Mouse (Mus musculus): ENCODE data around the gene Rexo5. TPM values are rescaled to one million over a fixed set of nuclear protein-coding genes. Genes with fewer than 3 reads are reported as not detected.

Rexo5 gene
- total and polyA plus RNA-seq, 2 experiments, result 1.0 to 4.8 TPM

GRCm38 (mm10) chr7:119807396-119807795, 13.6 kb downstream of the Rexo5 start:
- H3K4me3 ChIP-seq (ENCODE audit: insufficient read depth, low read depth, low read length), result no peak overlapping the region
- no peaks in the 10 kb centered on the region for H3K4me1 ChIP-seq (ENCODE audit: control insufficient read depth, insufficient read depth, low read length)
- no peak for TF ChIP-seq POLR2A (IDR thresholded peaks at IDR 0.05; ENCODE audit: extremely low read depth, insufficient read depth, low read length)
- TF ChIP-seq CTCF (IDR thresholded peaks at IDR 0.05; ENCODE audit: low read depth, low read length), result no peak
- H3K27ac ChIP-seq (replicated peaks; ENCODE audit: insufficient read depth, low read depth, low read length), result no peak overlapping the region
- no peaks in the 10 kb centered on the region for H3K79me2 ChIP-seq (ENCODE audit: control insufficient read depth, insufficient read depth, low read length)
- no peaks in the 10 kb centered on the region for H3K27me3 ChIP-seq (ENCODE audit: control insufficient read depth, insufficient read depth, low read length)
- DNase-seq (ENCODE audit: extremely low read depth, low read depth, low spot score), result no peak
- H3K9ac ChIP-seq (ENCODE audit: low read depth, low read length), result no peak overlapping the region
- 96% methylated on average over 5 of the region's 5 CpGs for WGBS
- peaks cover 8% of the 10 kb centered on the region for H3K36me3 ChIP-seq (ENCODE audit: control insufficient read depth, insufficient read depth, low read length)

- Histone ChIP-seq H3K36me3 (ENCODE audit: control insufficient read depth, insufficient read depth, low read length) (peaks cover 8% of the 10 kb centered on the region), H3K4me1 (ENCODE audit: control insufficient read depth, insufficient read depth, low read length) (no peaks in the 10 kb centered on the region), H3K27ac (replicated peaks; ENCODE audit: insufficient read depth, low read depth, low read length) (no peak overlapping the region), H3K79me2 (ENCODE audit: control insufficient read depth, insufficient read depth, low read length) (no peaks in the 10 kb centered on the region), H3K4me3 (ENCODE audit: insufficient read depth, low read depth, low read length) (no peak overlapping the region), H3K9ac (ENCODE audit: low read depth, low read length) (no peak overlapping the region), H3K27me3 (ENCODE audit: control insufficient read depth, insufficient read depth, low read length) (no peaks in the 10 kb centered on the region)
- TF ChIP-seq CTCF (IDR thresholded peaks at IDR 0.05; ENCODE audit: low read depth, low read length) (no peak), POLR2A (IDR thresholded peaks at IDR 0.05; ENCODE audit: extremely low read depth, insufficient read depth, low read length) (no peak)
- no peak for DNase-seq (ENCODE audit: extremely low read depth, low read depth, low spot score)
- WGBS, result 98% methylated on average over 3 of the region's 3 CpGs
These were observed 14.9 kb downstream of the Rexo5 start for GRCm38 (mm10) chr7:119808723-119809122.

- H3K4me3 ChIP-seq (ENCODE audit: insufficient read depth, low read depth, low read length), result no peak overlapping the region
- H3K27me3 ChIP-seq (ENCODE audit: control insufficient read depth, insufficient read depth, low read length), result no peaks in the 10 kb centered on the region
- no peaks in the 10 kb centered on the region for H3K79me2 ChIP-seq (ENCODE audit: control insufficient read depth, insufficient read depth, low read length)
- no peak overlapping the region for H3K27ac ChIP-seq (replicated peaks; ENCODE audit: insufficient read depth, low read depth, low read length)
- WGBS, result 73% methylated on average over 1 of the region's 1 CpGs
- no peak for DNase-seq (ENCODE audit: extremely low read depth, low read depth, low spot score)
- H3K4me1 ChIP-seq (ENCODE audit: control insufficient read depth, insufficient read depth, low read length), result no peaks in the 10 kb centered on the region
- TF ChIP-seq CTCF (IDR thresholded peaks at IDR 0.05; ENCODE audit: low read depth, low read length), result no peak
- TF ChIP-seq POLR2A (IDR thresholded peaks at IDR 0.05; ENCODE audit: extremely low read depth, insufficient read depth, low read length), result no peak
- H3K9ac ChIP-seq (ENCODE audit: low read depth, low read length), result no peak overlapping the region
- H3K36me3 ChIP-seq (ENCODE audit: control insufficient read depth, insufficient read depth, low read length), result no peaks in the 10 kb centered on the region
These were observed 41.6 kb downstream of the Rexo5 start for GRCm38 (mm10) chr7:119835371-119835770.

GRCm38 (mm10) chr7:119835996-119836777, 42.4 kb downstream of the Rexo5 start:
- Histone ChIP-seq H3K36me3 (ENCODE audit: control insufficient read depth, insufficient read depth, low read length) (no peaks in the 10 kb centered on the region), H3K4me1 (ENCODE audit: control insufficient read depth, insufficient read depth, low read length) (no peaks in the 10 kb centered on the region), H3K27ac (replicated peaks; ENCODE audit: insufficient read depth, low read depth, low read length) (no peak overlapping the region), H3K79me2 (ENCODE audit: control insufficient read depth, insufficient read depth, low read length) (no peaks in the 10 kb centered on the region), H3K4me3 (ENCODE audit: insufficient read depth, low read depth, low read length) (no peak overlapping the region), H3K9ac (ENCODE audit: low read depth, low read length) (no peak overlapping the region), H3K27me3 (ENCODE audit: control insufficient read depth, insufficient read depth, low read length) (no peaks in the 10 kb centered on the region)
- no peak for TF ChIP-seq POLR2A (IDR thresholded peaks at IDR 0.05; ENCODE audit: extremely low read depth, insufficient read depth, low read length)
- TF ChIP-seq CTCF (IDR thresholded peaks at IDR 0.05; ENCODE audit: low read depth, low read length), result no peak
- no peak for DNase-seq (ENCODE audit: extremely low read depth, low read depth, low spot score)
- WGBS, result 92% methylated on average over 4 of the region's 4 CpGs

- Histone ChIP-seq H3K27ac (replicated peaks; ENCODE audit: insufficient read depth, low read depth, low read length) (no peak overlapping the region), H3K36me3 (ENCODE audit: control insufficient read depth, insufficient read depth, low read length) (no peaks in the 10 kb centered on the region; the same call in 1 of the 2 replicates), H3K4me3 (ENCODE audit: insufficient read depth, low read depth, low read length) (no peak overlapping the region), H3K27me3 (ENCODE audit: control insufficient read depth, insufficient read depth, low read length) (no peaks in the 10 kb centered on the region), H3K9ac (ENCODE audit: low read depth, low read length) (no peak overlapping the region), H3K79me2 (ENCODE audit: control insufficient read depth, insufficient read depth, low read length) (no peaks in the 10 kb centered on the region), H3K4me1 (ENCODE audit: control insufficient read depth, insufficient read depth, low read length) (no peaks in the 10 kb centered on the region)
- no peak for DNase-seq (ENCODE audit: extremely low read depth, low read depth, low spot score)
- TF ChIP-seq POLR2A (IDR thresholded peaks at IDR 0.05; ENCODE audit: extremely low read depth, insufficient read depth, low read length) (no peak), CTCF (IDR thresholded peaks at IDR 0.05; ENCODE audit: low read depth, low read length) (no peak)
- WGBS, result 98% methylated on average over 4 of the region's 4 CpGs
These were observed 48.1 kb downstream of the Rexo5 start for GRCm38 (mm10) chr7:119841820-119842449.

- no peaks in the 10 kb centered on the region; the same call in 1 of the 2 replicates for H3K36me3 ChIP-seq (ENCODE audit: control insufficient read depth, insufficient read depth, low read length)
- H3K27me3 ChIP-seq (ENCODE audit: control insufficient read depth, insufficient read depth, low read length), result no peaks in the 10 kb centered on the region
- 84% methylated on average over 2 of the region's 2 CpGs for WGBS
- H3K9ac ChIP-seq (ENCODE audit: low read depth, low read length), result no peak overlapping the region
- H3K79me2 ChIP-seq (ENCODE audit: control insufficient read depth, insufficient read depth, low read length), result no peaks in the 10 kb centered on the region
- DNase-seq (ENCODE audit: extremely low read depth, low read depth, low spot score), result no peak
- H3K4me1 ChIP-seq (ENCODE audit: control insufficient read depth, insufficient read depth, low read length), result peaks cover 5% of the 10 kb centered on the region; the same call in 1 of the 2 replicates
- no peak overlapping the region for H3K27ac ChIP-seq (replicated peaks; ENCODE audit: insufficient read depth, low read depth, low read length)
- TF ChIP-seq POLR2A (IDR thresholded peaks at IDR 0.05; ENCODE audit: extremely low read depth, insufficient read depth, low read length), result no peak
- TF ChIP-seq CTCF (IDR thresholded peaks at IDR 0.05; ENCODE audit: low read depth, low read length), result no peak
- no peak overlapping the region for H3K4me3 ChIP-seq (ENCODE audit: insufficient read depth, low read depth, low read length)
These were observed 51.7 kb downstream of the Rexo5 start for GRCm38 (mm10) chr7:119845541-119845940.

Data from liver, adult 2 months (tissue).